Mouse (Mus musculus): ENCODE measurements at regions not wholly inside any gene's neighbourhood (a gene's known extent, or its start where the extent isn't known, plus 50 kb on each side); places are given as distances from the start of the nearest gene placed in this dataset.

DNA sequence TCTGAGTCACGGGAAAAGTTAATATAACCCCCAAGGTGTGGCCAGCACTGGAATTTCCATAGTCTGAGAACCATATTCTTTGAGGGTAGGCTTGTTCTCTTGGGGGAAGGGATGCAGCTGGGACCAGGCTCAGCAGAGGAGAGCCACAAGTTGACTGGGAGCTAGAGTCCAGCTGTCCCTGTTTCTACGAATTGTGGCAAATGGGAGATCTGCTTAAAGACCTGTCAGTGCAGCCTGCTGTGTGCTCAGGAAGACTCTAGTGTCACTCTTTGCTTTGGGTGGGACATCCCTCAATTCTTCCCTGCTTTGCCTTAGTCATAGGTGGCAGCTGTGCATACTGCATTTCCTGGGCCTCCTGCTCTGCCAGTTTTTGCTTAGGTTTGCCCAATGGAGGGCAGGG, 165.2 kb upstream of the Ctnnb1 start:
- WGBS, result 78% methylated on average over 2 of the region's 2 CpGs
- no peaks in the 10 kb centered on the region for H3K27me3 ChIP-seq (ENCODE audit: control insufficient read depth, insufficient read depth, low read length)
- H3K9ac ChIP-seq (ENCODE audit: low read length), result no peak overlapping the region
- H3K4me2 ChIP-seq (ENCODE audit: low read depth, low read length), result no peak overlapping the region
- no peaks in the 10 kb centered on the region for H3K36me3 ChIP-seq (ENCODE audit: control insufficient read depth, insufficient read depth)
- no peak for ATAC-seq (replicated peaks; ENCODE audit: extremely low read depth, insufficient read depth, low FRiP score)
- H3K9me3 ChIP-seq (replicated peaks; ENCODE audit: control insufficient read depth, low read length), result no peaks in the 10 kb centered on the region
- no peak overlapping the region for H3K4me3 ChIP-seq (ENCODE audit: low read length)
- H3K4me1 ChIP-seq (ENCODE audit: control insufficient read depth, insufficient read depth, low read length), result no peaks in the 10 kb centered on the region
- H3K27ac ChIP-seq (ENCODE audit: low read length), result no peak overlapping the region

DNA sequence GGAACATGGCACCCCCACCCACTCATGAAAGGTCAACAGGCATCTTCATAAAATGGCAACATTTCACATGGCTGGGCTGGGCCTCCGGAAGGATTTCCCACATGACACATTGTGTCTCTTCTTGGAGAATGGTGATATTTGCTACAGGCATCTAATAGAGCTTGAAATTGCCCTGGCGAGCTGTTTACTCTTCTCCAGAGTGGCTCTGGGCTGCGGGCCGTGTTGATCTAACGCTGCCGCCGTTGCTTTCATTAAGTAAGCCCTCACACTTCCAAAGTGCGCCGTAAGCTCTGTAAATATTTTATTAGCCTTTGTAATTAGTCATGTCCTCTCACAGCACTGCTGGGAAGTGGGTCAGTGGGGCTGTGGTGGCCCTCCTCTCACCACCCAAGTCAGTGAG, 164.4 kb upstream of the Ctnnb1 start:
- Histone ChIP-seq H3K27me3 (ENCODE audit: control insufficient read depth, insufficient read depth, low read length) (no peaks in the 10 kb centered on the region), H3K27ac (ENCODE audit: low read length) (no peak overlapping the region), H3K9me3 (replicated peaks; ENCODE audit: control insufficient read depth, low read length) (no peaks in the 10 kb centered on the region), H3K4me2 (ENCODE audit: low read depth, low read length) (no peak overlapping the region), H3K9ac (ENCODE audit: low read length) (no peak overlapping the region), H3K4me3 (ENCODE audit: low read length) (no peak overlapping the region), H3K4me1 (ENCODE audit: control insufficient read depth, insufficient read depth, low read length) (no peaks in the 10 kb centered on the region), H3K36me3 (ENCODE audit: control insufficient read depth, insufficient read depth) (no peaks in the 10 kb centered on the region)
- no peak for ATAC-seq (replicated peaks; ENCODE audit: extremely low read depth, insufficient read depth, low FRiP score)
- 75% methylated on average over 9 of the region's 9 CpGs for WGBS

DNA sequence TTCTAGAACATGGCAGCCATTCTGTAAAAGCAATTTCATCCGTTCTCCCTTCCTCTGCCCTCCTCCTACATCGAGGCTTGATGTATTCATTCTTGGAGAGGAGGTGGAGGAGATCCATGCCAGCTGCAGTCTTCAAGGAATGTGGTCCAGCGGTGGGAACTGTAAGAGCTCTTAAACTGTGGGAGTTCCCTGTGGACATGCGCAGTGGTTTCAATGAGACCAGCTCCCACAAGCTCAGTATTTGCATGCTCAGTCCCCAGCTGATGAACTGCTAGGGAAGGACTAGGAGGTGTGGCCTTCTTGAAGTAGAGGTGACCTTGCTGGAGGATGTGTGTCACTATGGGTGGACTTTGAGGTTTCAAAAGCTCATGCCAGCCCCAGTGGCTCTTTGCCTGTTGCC, 163.7 kb upstream of the Ctnnb1 start:
- 74% methylated on average over 4 of the region's 4 CpGs for WGBS
- no peak for ATAC-seq (replicated peaks; ENCODE audit: extremely low read depth, insufficient read depth, low FRiP score)
- Histone ChIP-seq H3K9ac (ENCODE audit: low read length) (no peak overlapping the region), H3K27me3 (ENCODE audit: control insufficient read depth, insufficient read depth, low read length) (no peaks in the 10 kb centered on the region), H3K4me2 (ENCODE audit: low read depth, low read length) (no peak overlapping the region), H3K4me1 (ENCODE audit: control insufficient read depth, insufficient read depth, low read length) (no peaks in the 10 kb centered on the region), H3K36me3 (ENCODE audit: control insufficient read depth, insufficient read depth) (no peaks in the 10 kb centered on the region), H3K4me3 (ENCODE audit: low read length) (no peak overlapping the region), H3K9me3 (replicated peaks; ENCODE audit: control insufficient read depth, low read length) (no peaks in the 10 kb centered on the region), H3K27ac (ENCODE audit: low read length) (no peak overlapping the region)

DNA sequence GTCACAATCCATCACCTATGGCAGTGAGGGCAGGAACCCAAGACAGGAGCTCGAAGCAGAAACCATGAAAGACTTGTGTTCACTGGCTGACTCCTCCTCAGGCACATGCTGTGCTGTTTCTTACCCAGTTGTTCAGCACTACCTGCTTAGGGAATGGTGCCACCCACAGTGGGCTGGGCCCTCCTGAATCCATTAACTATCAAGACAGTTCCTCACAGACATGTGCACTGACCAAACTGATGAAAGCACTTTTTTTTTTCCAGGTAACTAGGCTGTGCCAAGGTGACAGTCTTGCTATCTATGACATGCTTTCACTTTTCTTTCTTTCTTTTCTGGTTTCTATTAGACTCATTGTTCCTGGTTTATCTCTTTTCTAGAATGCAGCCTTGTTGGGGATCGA, 162.1 kb upstream of the Ctnnb1 start:
- Histone ChIP-seq H3K9ac (ENCODE audit: low read length) (no peak overlapping the region), H3K27me3 (ENCODE audit: control insufficient read depth, insufficient read depth, low read length) (no peaks in the 10 kb centered on the region), H3K36me3 (ENCODE audit: control insufficient read depth, insufficient read depth) (no peaks in the 10 kb centered on the region), H3K4me3 (ENCODE audit: low read length) (no peak overlapping the region), H3K9me3 (replicated peaks; ENCODE audit: control insufficient read depth, low read length) (no peaks in the 10 kb centered on the region), H3K27ac (ENCODE audit: low read length) (no peak overlapping the region), H3K4me1 (ENCODE audit: control insufficient read depth, insufficient read depth, low read length) (no peaks in the 10 kb centered on the region), H3K4me2 (ENCODE audit: low read depth, low read length) (no peak overlapping the region)
- no peak for ATAC-seq (replicated peaks; ENCODE audit: extremely low read depth, insufficient read depth, low FRiP score)
- WGBS, result 59% methylated on average over 2 of the region's 2 CpGs

DNA sequence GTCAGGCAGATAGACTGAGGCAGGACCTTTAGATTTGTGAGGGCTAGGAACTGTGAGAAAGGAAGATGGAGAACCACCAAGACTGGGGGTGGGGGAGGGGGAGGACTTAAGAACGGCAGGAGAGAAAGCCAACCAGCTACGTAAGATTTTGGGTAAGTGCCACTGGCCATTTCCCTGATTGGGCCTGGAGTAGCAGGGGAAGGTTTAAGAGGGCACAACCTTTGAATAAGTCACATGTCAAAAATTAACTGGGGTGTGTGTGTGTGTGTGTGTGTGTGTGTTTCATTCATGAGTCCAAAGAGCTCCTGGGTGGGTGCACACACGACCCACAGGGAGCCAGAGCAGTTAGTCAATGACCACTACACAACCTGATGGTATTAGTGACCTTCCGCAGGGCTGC, 161.6 kb upstream of the Ctnnb1 start:
- no peak for ATAC-seq (replicated peaks; ENCODE audit: extremely low read depth, insufficient read depth, low FRiP score)
- 80% methylated on average over 4 of the region's 4 CpGs for WGBS
- H3K4me3 ChIP-seq (ENCODE audit: low read length), result no peak overlapping the region
- no peak overlapping the region for H3K4me2 ChIP-seq (ENCODE audit: low read depth, low read length)
- no peak overlapping the region for H3K9ac ChIP-seq (ENCODE audit: low read length)
- no peaks in the 10 kb centered on the region for H3K9me3 ChIP-seq (replicated peaks; ENCODE audit: control insufficient read depth, low read length)
- no peaks in the 10 kb centered on the region for H3K36me3 ChIP-seq (ENCODE audit: control insufficient read depth, insufficient read depth)
- no peaks in the 10 kb centered on the region for H3K27me3 ChIP-seq (ENCODE audit: control insufficient read depth, insufficient read depth, low read length)
- no peak overlapping the region for H3K27ac ChIP-seq (ENCODE audit: low read length)
- peaks cover 3% of the 10 kb centered on the region; the same call in 1 of the 2 replicates for H3K4me1 ChIP-seq (ENCODE audit: control insufficient read depth, insufficient read depth, low read length)

DNA sequence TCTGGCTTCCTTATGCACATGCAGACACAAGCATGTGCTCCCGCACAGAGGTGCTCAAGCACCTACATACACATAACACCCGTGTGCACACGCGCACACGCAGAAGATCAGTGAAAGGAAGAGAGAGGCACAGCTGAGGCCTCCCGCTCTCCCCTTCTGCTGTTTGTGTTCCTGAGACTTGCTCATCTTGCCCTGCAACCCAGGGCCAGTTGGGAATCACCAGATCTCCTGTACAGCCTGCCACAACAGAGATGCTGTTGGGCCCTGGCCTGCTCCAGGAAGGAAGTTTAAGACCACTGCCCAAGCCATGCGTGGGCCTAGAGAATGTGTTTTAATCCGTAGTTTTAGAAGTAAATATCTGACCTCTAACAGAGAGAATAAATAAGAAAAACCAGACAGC, 160.0 kb upstream of the Ctnnb1 start:
- Histone ChIP-seq H3K9me3 (replicated peaks; ENCODE audit: control insufficient read depth, low read length) (no peaks in the 10 kb centered on the region), H3K36me3 (ENCODE audit: control insufficient read depth, insufficient read depth) (no peaks in the 10 kb centered on the region), H3K9ac (ENCODE audit: low read length) (no peak overlapping the region), H3K4me3 (ENCODE audit: low read length) (no peak overlapping the region), H3K4me2 (ENCODE audit: low read depth, low read length) (no peak overlapping the region), H3K4me1 (ENCODE audit: control insufficient read depth, insufficient read depth, low read length) (peaks cover 3% of the 10 kb centered on the region; the same call in 1 of the 2 replicates), H3K27ac (ENCODE audit: low read length) (no peak overlapping the region), H3K27me3 (ENCODE audit: control insufficient read depth, insufficient read depth, low read length) (no peaks in the 10 kb centered on the region)
- no peak for ATAC-seq (replicated peaks; ENCODE audit: extremely low read depth, insufficient read depth, low FRiP score)
- 87% methylated on average over 8 of the region's 8 CpGs for WGBS

DNA sequence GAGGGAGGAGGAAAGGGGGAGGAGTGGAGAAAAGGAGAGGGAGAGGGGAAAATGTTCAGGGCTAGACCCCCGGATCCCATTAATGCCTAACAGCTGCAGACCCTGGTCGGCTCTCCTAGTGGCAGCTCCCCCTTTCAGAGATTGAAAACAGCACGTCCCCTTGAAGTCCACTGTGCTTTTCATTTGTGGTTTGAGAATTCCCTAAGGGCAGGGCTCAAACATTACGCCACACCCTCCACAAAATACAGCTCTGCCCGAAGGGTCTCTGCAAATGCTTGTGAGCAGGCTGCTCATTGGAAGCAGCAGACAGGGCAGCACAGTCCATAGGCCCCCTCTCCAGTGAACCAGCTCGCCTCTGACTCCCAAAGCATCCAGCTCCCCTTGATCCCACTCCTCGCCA, 159.3 kb upstream of the Ctnnb1 start:
- H3K9me3 ChIP-seq (replicated peaks; ENCODE audit: control insufficient read depth, low read length), result no peaks in the 10 kb centered on the region
- WGBS, result 72% methylated on average over 7 of the region's 7 CpGs
- ATAC-seq (replicated peaks; ENCODE audit: extremely low read depth, insufficient read depth, low FRiP score), result no peak
- H3K27me3 ChIP-seq (ENCODE audit: control insufficient read depth, insufficient read depth, low read length), result no peaks in the 10 kb centered on the region
- H3K36me3 ChIP-seq (ENCODE audit: control insufficient read depth, insufficient read depth), result no peaks in the 10 kb centered on the region
- no peak overlapping the region for H3K4me3 ChIP-seq (ENCODE audit: low read length)
- no peak overlapping the region for H3K9ac ChIP-seq (ENCODE audit: low read length)
- H3K4me1 ChIP-seq (ENCODE audit: control insufficient read depth, insufficient read depth, low read length), result peaks cover 3% of the 10 kb centered on the region; the same call in 1 of the 2 replicates
- H3K4me2 ChIP-seq (ENCODE audit: low read depth, low read length), result no peak overlapping the region
- H3K27ac ChIP-seq (ENCODE audit: low read length), result no peak overlapping the region

- no peak overlapping the region for H3K27ac ChIP-seq (ENCODE audit: low read length)
- WGBS, result 65% methylated on average over 1 of the region's 1 CpGs
Observed at GRCm38 (mm10) chr9:120770886-120771285, 158.1 kb upstream of the Ctnnb1 start.

GRCm38 (mm10) chr9:120771896-120772530, 157.0 kb upstream of the Ctnnb1 start:
- Histone ChIP-seq H3K9me3 (replicated peaks; ENCODE audit: control insufficient read depth, low read length) (no peaks in the 10 kb centered on the region), H3K27me3 (ENCODE audit: control insufficient read depth, insufficient read depth, low read length) (no peaks in the 10 kb centered on the region), H3K9ac (ENCODE audit: low read length) (no peak overlapping the region), H3K27ac (ENCODE audit: low read length) (no peak overlapping the region), H3K4me1 (ENCODE audit: control insufficient read depth, insufficient read depth, low read length) (peaks cover 14% of the 10 kb centered on the region), H3K4me2 (ENCODE audit: low read depth, low read length) (no peak overlapping the region), H3K4me3 (ENCODE audit: low read length) (no peak overlapping the region), H3K36me3 (ENCODE audit: control insufficient read depth, insufficient read depth) (no peaks in the 10 kb centered on the region)
- WGBS, result 62% methylated on average over 4 of the region's 4 CpGs
- no peak for ATAC-seq (replicated peaks; ENCODE audit: extremely low read depth, insufficient read depth, low FRiP score)

More at GRCm38 (mm10) chr9:120770886-120771285, 158.1 kb upstream of the Ctnnb1 start:
- no peaks in the 10 kb centered on the region for H3K9me3 ChIP-seq (replicated peaks; ENCODE audit: control insufficient read depth, low read length)
- no peak overlapping the region for H3K9ac ChIP-seq (ENCODE audit: low read length)
- no peak overlapping the region for H3K4me2 ChIP-seq (ENCODE audit: low read depth, low read length)
- H3K4me3 ChIP-seq (ENCODE audit: low read length), result no peak overlapping the region
- H3K4me1 ChIP-seq (ENCODE audit: control insufficient read depth, insufficient read depth, low read length), result peaks cover 3% of the 10 kb centered on the region
- no peaks in the 10 kb centered on the region for H3K27me3 ChIP-seq (ENCODE audit: control insufficient read depth, insufficient read depth, low read length)
- no peaks in the 10 kb centered on the region for H3K36me3 ChIP-seq (ENCODE audit: control insufficient read depth, insufficient read depth)
- ATAC-seq (replicated peaks; ENCODE audit: extremely low read depth, insufficient read depth, low FRiP score), result no peak
